Mouse (Mus musculus): ENCODE data around the gene Lin9. TPM values are rescaled to one million over a fixed set of nuclear protein-coding genes. Genes with fewer than 3 reads are reported as not detected.

Lin9 gene
- polyA plus RNA-seq, 1 experiment from 2014 or later: 12.2 TPM

DNA sequence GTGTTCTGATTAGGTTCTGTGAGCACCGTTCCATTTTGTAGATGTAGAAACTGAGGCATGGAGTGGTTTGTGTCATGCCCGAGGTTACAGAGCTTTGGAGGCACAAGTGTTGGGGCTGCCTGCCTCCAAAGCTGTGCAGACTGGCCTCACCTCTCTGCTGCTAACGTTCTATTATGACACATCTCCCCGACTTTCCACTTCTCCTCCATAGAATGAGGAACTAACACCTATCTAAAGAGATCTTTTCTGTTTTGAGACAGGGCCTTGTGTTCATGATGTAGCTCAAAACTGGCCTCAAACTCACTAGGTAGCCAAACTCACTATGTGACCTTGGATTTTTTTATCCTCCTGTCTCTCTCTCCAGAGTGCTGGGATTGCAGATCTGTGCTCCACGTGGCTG is 77.8 kb downstream of the Lin9 start:
- no peak overlapping the region for H3K4me2 ChIP-seq
- H3K9ac ChIP-seq: no peak overlapping the region
- H3K4me3 ChIP-seq: no peak overlapping the region
- ATAC-seq (ENCODE audit: low FRiP score): no peak
- no peaks in the 10 kb centered on the region for H3K36me3 ChIP-seq
- H3K4me1 ChIP-seq (replicated peaks): no peaks in the 10 kb centered on the region
- H3K9me3 ChIP-seq: no peaks in the 10 kb centered on the region
- WGBS: 75% methylated on average over 5 of the region's 5 CpGs
- H3K27me3 ChIP-seq: 0 out of 2 replicates have a peak, but pooled peaks cover 2% of the 10 kb centered on the region
- no peak overlapping the region for H3K27ac ChIP-seq

DNA sequence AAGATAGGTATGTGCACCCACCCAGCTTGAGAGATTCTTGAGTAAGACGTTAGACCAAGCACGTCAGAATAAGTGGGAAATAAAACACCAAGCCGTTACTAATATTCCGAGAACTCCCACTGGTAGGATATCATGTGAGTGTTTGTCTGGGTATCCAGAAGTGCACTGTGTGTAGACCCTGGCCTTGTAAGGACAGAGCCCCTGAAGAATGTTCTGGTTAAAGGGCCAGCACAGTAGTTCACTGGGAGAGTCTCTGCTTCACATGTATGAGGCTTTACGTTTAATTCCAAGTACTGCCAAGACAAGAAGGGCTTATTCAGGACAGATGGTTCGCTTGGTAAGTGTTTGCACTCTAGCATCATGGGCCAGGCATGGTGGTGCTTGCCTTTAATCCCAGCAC is 78.5 kb downstream of the Lin9 start:
- H3K9ac ChIP-seq: no peak overlapping the region
- H3K4me1 ChIP-seq (replicated peaks): peaks cover under 1% of the 10 kb centered on the region; the same call in 1 of the 2 replicates
- 0 out of 2 replicates have a peak, but pooled peaks cover 2% of the 10 kb centered on the region for H3K27me3 ChIP-seq
- no peaks in the 10 kb centered on the region for H3K9me3 ChIP-seq
- no peak overlapping the region for H3K27ac ChIP-seq
- no peaks in the 10 kb centered on the region for H3K36me3 ChIP-seq
- ATAC-seq (ENCODE audit: low FRiP score): no peak
- H3K4me3 ChIP-seq: no peak overlapping the region
- no peak overlapping the region for H3K4me2 ChIP-seq
- WGBS: 90% methylated on average over 6 of the region's 6 CpGs

DNA sequence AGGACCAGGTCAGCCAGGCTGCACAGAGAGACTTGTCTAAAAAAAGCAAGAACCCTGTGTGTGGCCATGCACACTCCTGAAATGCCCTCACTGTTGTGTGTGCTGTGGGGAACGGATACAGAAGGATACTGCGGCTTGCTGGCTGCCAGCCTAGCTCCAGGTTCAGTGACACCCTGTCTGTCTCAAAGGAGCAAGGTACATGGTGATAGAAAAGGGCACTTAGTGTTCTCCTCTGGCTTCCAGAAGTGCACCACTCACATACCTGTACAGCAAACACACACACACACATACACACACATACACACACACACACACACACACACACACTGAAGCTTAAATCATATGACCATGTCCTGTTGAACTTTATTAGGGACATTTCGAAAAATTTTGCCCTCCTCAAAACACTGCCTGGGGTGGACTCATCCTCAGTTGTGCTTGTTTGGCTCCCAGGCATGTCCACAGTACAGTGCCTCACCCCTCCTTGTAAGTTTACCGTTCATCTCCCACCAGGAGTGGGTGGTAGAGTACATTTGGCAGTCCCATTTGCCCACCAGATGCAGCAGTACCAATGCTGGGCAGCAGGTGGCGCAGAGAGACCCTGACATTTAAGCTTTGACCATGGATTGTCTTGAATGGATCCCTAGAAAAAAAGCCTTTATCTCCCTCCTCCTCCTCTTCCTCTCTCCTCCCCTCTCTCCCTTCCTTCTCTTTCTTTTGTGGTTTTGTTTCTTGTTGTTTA is 79.2 kb downstream of the Lin9 start:
- Histone ChIP-seq H3K27ac (no peak overlapping the region), H3K36me3 (no peaks in the 10 kb centered on the region), H3K27me3 (0 out of 2 replicates have a peak, but pooled peaks cover 2% of the 10 kb centered on the region), H3K4me3 (no peak overlapping the region), H3K9me3 (no peaks in the 10 kb centered on the region), H3K4me1 (replicated peaks) (peaks cover 7% of the 10 kb centered on the region), H3K9ac (no peak overlapping the region), H3K4me2 (no peak overlapping the region)
- 0 out of 2 replicates have a peak, but pooled peaks have one; percentile 32 for ATAC-seq (ENCODE audit: low FRiP score)
- 50% methylated on average over 5 of the region's 5 CpGs for WGBS

DNA sequence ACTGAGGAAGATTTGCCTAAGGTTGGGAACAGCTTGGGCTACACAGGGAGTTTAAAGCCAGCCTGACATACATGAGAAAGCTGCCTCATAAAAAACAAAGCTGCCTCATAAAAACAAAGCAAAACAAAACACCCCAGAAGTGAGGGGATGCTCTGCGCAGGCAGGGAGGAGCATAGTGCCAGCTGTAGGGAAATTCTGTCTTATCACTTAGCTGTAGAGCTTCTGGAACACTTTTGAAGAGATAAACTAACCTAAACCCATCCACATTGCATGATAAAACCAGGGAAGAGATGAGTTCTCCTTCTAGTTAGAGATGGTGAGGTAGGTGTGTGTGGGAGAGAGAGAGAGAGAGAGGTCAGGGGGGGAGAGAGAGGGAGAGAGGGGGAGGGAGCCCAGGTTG is 81.7 kb downstream of the Lin9 start:
- no peaks in the 10 kb centered on the region for H3K27me3 ChIP-seq
- no peaks in the 10 kb centered on the region for H3K9me3 ChIP-seq
- H3K4me2 ChIP-seq: no peak overlapping the region
- peaks cover 22% of the 10 kb centered on the region for H3K4me1 ChIP-seq (replicated peaks)
- H3K36me3 ChIP-seq: no peaks in the 10 kb centered on the region
- ATAC-seq (ENCODE audit: low FRiP score): no peak
- 61% methylated on average over 1 of the region's 1 CpGs for WGBS
- H3K9ac ChIP-seq: no peak overlapping the region
- H3K4me3 ChIP-seq: no peak overlapping the region
- no peak overlapping the region for H3K27ac ChIP-seq

DNA sequence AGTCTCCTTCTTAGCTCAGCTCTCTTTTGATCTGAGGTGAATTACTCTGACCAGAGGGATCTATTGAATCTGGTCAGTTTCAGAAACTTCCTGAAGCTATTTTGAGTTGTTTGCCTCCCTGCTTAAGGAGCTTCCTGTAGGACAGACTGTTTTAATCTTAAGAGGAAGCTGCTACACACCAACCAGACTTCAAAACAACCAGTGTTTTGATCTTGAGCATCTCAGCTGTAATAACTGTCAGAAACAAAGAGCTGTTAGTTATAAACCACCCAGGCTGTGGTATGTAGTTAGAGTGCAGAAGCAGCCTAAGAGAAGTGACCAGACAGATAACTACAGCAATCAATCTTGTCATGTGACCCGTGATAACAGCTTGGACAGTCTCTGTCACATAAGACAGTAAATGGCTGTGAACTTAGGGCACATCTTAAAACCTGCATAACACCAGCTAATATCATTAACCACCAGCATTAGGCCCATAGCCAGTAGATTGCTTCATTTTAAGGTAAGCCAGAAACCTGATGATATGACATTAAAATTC is 82.8 kb downstream of the Lin9 start:
- Histone ChIP-seq H3K4me3 (no peak overlapping the region), H3K27ac (no peak overlapping the region), H3K4me1 (replicated peaks) (peaks cover 32% of the 10 kb centered on the region), H3K4me2 (no peak overlapping the region), H3K36me3 (no peaks in the 10 kb centered on the region), H3K9ac (no peak overlapping the region), H3K27me3 (no peaks in the 10 kb centered on the region), H3K9me3 (no peaks in the 10 kb centered on the region)
- no peak for ATAC-seq (ENCODE audit: low FRiP score)
- 64% methylated on average over 1 of the region's 1 CpGs for WGBS

DNA sequence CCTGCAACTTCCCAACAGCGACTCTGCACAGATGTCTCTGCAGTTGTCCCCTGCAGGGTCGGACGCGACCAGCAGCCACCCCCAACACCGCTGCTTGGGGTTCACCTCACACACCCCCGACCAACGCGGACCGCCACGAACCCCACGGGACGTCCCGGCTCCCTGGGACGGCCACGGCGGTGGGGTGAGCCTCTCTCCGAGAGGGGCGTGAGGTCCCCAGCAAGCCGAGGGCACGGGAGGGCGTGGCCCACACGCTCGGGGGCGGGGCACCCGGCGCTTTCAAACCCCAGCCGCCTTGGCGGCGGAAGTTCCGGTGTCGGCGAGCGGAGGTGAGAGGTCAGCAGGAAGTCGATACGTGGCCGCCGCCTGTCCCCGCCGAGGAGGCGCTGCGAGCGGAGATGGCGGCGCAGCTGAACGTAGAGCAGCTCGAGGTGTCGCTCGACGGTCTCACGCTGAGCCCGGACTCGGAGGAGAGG is 84.8 kb downstream of the Lin9 start, which contains the start of gene Acbd3:
Gene Acbd3, plus strand, starts transcription at position 340 of the 476 bp plus-strand sequence.
- Histone ChIP-seq H3K4me1 (replicated peaks) (peaks cover 42% of the 10 kb centered on the region), H3K9ac (peak within 1 kb of the TSS; percentile 97), H3K27me3 (no peaks in the 10 kb centered on the region), H3K36me3 (no peaks in the 10 kb centered on the region), H3K9me3 (no peaks in the 10 kb centered on the region), H3K4me3 (peak within 1 kb of the TSS; percentile 92), H3K4me2 (peak within 1 kb of the TSS; percentile 78), H3K27ac (peak within 1 kb of the TSS; percentile 95)
- ATAC-seq (ENCODE audit: low FRiP score): peak; percentile 94
- under 1% methylated on average over 52 of the region's 52 CpGs for WGBS

DNA sequence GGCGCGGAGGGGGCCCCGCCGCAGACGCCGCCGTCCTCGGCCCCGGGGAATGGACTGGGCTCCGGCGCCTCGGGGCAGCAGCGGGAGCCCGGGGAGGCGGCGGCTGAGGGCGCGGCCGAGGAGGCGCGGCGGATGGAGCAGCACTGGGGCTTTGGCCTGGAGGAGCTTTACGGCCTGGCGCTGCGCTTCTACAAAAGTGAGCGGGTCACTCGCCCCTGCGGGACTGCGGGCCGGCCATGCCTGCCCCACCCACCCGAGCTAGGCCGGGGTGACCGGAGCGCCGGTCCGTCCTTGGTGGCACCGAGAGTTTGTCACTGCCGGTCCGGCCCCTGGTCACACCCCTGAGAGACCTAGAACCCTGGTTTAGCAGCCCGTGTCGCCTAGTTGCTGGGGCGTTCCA is 85.2 kb downstream of the Lin9 start:
- Histone ChIP-seq H3K4me3 (peak overlapping the region; percentile 92), H3K27ac (peak overlapping the region; percentile 95), H3K4me2 (peak overlapping the region; percentile 78), H3K27me3 (no peaks in the 10 kb centered on the region), H3K9ac (peak overlapping the region; percentile 97), H3K4me1 (replicated peaks) (peaks cover 42% of the 10 kb centered on the region), H3K36me3 (no peaks in the 10 kb centered on the region), H3K9me3 (no peaks in the 10 kb centered on the region)
- peak; percentile 75 for ATAC-seq (ENCODE audit: low FRiP score)
- under 1% methylated on average over 41 of the region's 42 CpGs for WGBS

DNA sequence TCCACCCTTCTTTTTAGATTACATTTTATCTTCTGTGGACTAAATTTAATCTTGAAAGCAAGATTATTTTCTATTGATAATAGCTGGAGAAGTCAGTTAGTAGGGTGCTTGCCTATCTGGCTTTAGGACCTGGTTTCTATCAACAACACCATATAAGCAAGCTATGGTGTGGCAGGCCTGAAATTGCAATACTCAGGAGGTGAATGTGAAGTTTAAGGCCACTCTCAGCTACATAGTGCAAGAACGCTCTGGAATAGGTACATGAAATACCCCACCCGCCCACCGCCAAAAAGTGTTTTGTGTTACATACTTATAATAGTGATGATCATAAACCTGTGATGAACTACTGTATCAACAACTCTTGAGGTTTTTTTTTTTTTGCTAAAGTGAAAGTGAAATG is 88.3 kb downstream of the Lin9 start:
- Histone ChIP-seq H3K9ac (no peak overlapping the region), H3K9me3 (no peaks in the 10 kb centered on the region), H3K27ac (no peak overlapping the region), H3K4me2 (no peak overlapping the region), H3K27me3 (no peaks in the 10 kb centered on the region), H3K4me3 (no peak overlapping the region), H3K36me3 (peaks cover 2% of the 10 kb centered on the region), H3K4me1 (replicated peaks) (peaks cover 42% of the 10 kb centered on the region)
- WGBS: 96% methylated on average over 3 of the region's 3 CpGs
- no peak for ATAC-seq (ENCODE audit: low FRiP score)

Other genes with a start within 250 kb of the Lin9 start
- 4.3 and 5.1 TPM in 2 replicates for gene Stum, start 157.6 kb upstream of the Lin9 start, polyA plus RNA-seq (2015; fragmentation: Nextera tagmentation; extraction: Ambion mirVana)
- gene Parp1, start 72.2 kb upstream of the Lin9 start, polyA plus RNA-seq (2015; fragmentation: Nextera tagmentation; extraction: Ambion mirVana): 113 and 120 TPM in 2 replicates
- gene Mixl1, start 55.9 kb downstream of the Lin9 start, polyA plus RNA-seq (2015; fragmentation: Nextera tagmentation; extraction: Ambion mirVana): 0.08 TPM in 1 of 2 replicates, not detected in the other
- gene Acbd3, start 84.9 kb downstream of the Lin9 start, polyA plus RNA-seq (2015; fragmentation: Nextera tagmentation; extraction: Ambion mirVana): 24.5 and 24.9 TPM in 2 replicates
- 3,757 and 3,885 TPM in 2 replicates for gene H3f3a, start 172.8 kb downstream of the Lin9 start, polyA plus RNA-seq (2015; fragmentation: Nextera tagmentation; extraction: Ambion mirVana)
- 29.6 and 31.6 TPM in 2 replicates for gene Sde2, start 210.0 kb downstream of the Lin9 start, polyA plus RNA-seq (2015; fragmentation: Nextera tagmentation; extraction: Ambion mirVana)